In genomic region chr16:13969096-13969495, GRCm38 (mm10) we compare ENCODE assay signal across 28 mouse cellular contexts. TPM values are rescaled to one million over a fixed set of nuclear protein-coding genes. Genes with fewer than 3 reads are reported as not detected.
DNase-seq lines count a peak whose midpoint lies in the region; ATAC-seq and TF ChIP-seq lines count a peak whose summit lies in the region.
"Had no signal": no experiment of that assay in that cellular context is flagged by ENCODE, and none has a peak within 500 bp of the region (broad histone marks: within the 10 kb centered on the region; RNA-seq: fewer than 3 reads in every experiment).

No protein-coding gene starts in this region.

- peak; percentile 87 for ATAC-seq in Patski
- ATAC-seq: activated CD4-positive, CD25-positive, alpha-beta regulatory T cell, adult 4 months; forebrain, embryonic 13.5 days; forebrain, postnatal 0 days; hindbrain, postnatal 0 days had no signal

- POLR2A ChIA-PET in Patski (lab: Charles Lee) = no interaction called here

- H3K27me3 ChIP-seq in C2C12 (ENCODE audit: control insufficient read depth, insufficient read depth, insufficient read length) (no peaks in the 10 kb centered on the region), Patski (no peaks in the 10 kb centered on the region), myocyte (ENCODE audit: control insufficient read depth, insufficient read depth, insufficient read length) (no peaks in the 10 kb centered on the region)
- H3K27me3 ChIP-seq: embryonic facial prominence, embryonic 12.5 days; forebrain, embryonic 13.5 days; heart, embryonic 15.5 days; hindbrain, embryonic 13.5 days had no signal

- H3K4me2 ChIP-seq in myocyte (ENCODE audit: low read depth) = no peak overlapping the region
- H3K4me2 ChIP-seq: embryonic facial prominence, embryonic 12.5 days; forebrain, embryonic 13.5 days; heart, embryonic 11.5 days; heart, embryonic 15.5 days; hindbrain, embryonic 13.5 days had no signal

- in situ Hi-C loops in Patski (cut with MboI; ENCODE audit: low pct_unique_long_range_greater_than_20kb) = no loop called here

- H3K4me3 ChIP-seq in C2C12 (ENCODE audit: insufficient read depth, poor library complexity, severe bottlenecking) = no peak overlapping the region
- no peak overlapping the region for H3K4me3 ChIP-seq in myocyte
- H3K4me3 ChIP-seq: embryonic facial prominence, embryonic 12.5 days; forebrain, embryonic 13.5 days; gastrocnemius, adult 2 months; heart, embryonic 15.5 days; hindbrain, embryonic 13.5 days had no signal

- TF ChIP-seq CTCF in C2C12 (IDR thresholded peaks at IDR 0.05; ENCODE audit: control insufficient read depth, insufficient read depth, insufficient read length) (no peak), Patski (IDR thresholded peaks at IDR 0.05) (no peak)

- H3K36me3 ChIP-seq in C2C12 (ENCODE audit: control insufficient read depth, insufficient read depth) (no peaks in the 10 kb centered on the region), myocyte (ENCODE audit: control insufficient read depth, insufficient read depth) (no peaks in the 10 kb centered on the region)
- H3K36me3 ChIP-seq: embryonic facial prominence, embryonic 12.5 days; heart, embryonic 15.5 days; hindbrain, embryonic 13.5 days had no signal

- CTCF ChIA-PET in Patski (lab: Charles Lee) = no interaction called here

- H3ac ChIP-seq in C2C12 (ENCODE audit: control insufficient read depth, insufficient read length, low read depth) (no peak overlapping the region), myocyte (ENCODE audit: control insufficient read depth, insufficient read length) (no peak overlapping the region)

- DNase-seq in adrenal gland, adult 2 months = peak; percentile 32
- DNase-seq in adrenal gland, postnatal 10 days = no peak
- no peak for DNase-seq in Patski (ENCODE audit: low read depth, low spot score)
- DNase-seq in T-cell, adult 2 months (ENCODE audit: low spot score) = no peak
- DNase-seq in frontal cortex, postnatal 36 days (ENCODE audit: low spot score in 2 of 2) = no peak
- DNase-seq in testis, postnatal 14 days (ENCODE audit: low spot score) = no peak
- DNase-seq: adrenal gland, postnatal 14 days; B cell, adult 2 months; cerebellum, adult 11-12 months; cerebellum, adult 9-10 months; cerebellum, postnatal 25 days; forebrain, postnatal 0 days; gastrocnemius, adult 2 months; gastrocnemius, postnatal 25 days; heart, adult 18-20 months; heart, postnatal 14 days; kidney, adult 11 months had no signal

- H3K79me3 ChIP-seq in C2C12 (ENCODE audit: low read depth) = no peaks in the 10 kb centered on the region

- TF ChIP-seq POLR2A in myocyte (IDR thresholded peaks at IDR 0.05; ENCODE audit: insufficient read length, low read depth) = no peak

- no peaks in the 10 kb centered on the region for H3K79me2 ChIP-seq in C2C12 (ENCODE audit: control insufficient read depth, insufficient read depth)
- no peaks in the 10 kb centered on the region for H3K79me2 ChIP-seq in myocyte (ENCODE audit: control insufficient read depth, insufficient read depth)

TF ChIP-seq in C2C12, 6 proteins besides CTCF, POLR2A, EP300 and RAD21:
- TF ChIP-seq CEBPB (IDR thresholded peaks at IDR 0.05; ENCODE audit: low read depth) (peak; percentile 77), USF1 (IDR thresholded peaks at IDR 0.05; ENCODE audit: low read depth) (no peak), FOSL1 (IDR thresholded peaks at IDR 0.05; ENCODE audit: insufficient read depth, low read length, poor library complexity, severe bottlenecking) (no peak), MYOG (IDR thresholded peaks at IDR 0.05; ENCODE audit: control insufficient read depth, extremely low read depth, insufficient read length) (no peak), MYOD1 (IDR thresholded peaks at IDR 0.05; ENCODE audit: control insufficient read depth, insufficient read length, low read depth) (no peak), MAX (IDR thresholded peaks at IDR 0.05) (no peak)

TF ChIP-seq in myocyte, 11 proteins besides CTCF, POLR2A, EP300 and RAD21:
- TF ChIP-seq REST (IDR thresholded peaks at IDR 0.05; ENCODE audit: insufficient read depth, insufficient read length) = no peak
- TF ChIP-seq CEBPB (IDR thresholded peaks at IDR 0.05; ENCODE audit: insufficient read depth, poor library complexity, severe bottlenecking) = 0 out of 2 replicates have a peak, but pooled peaks have one; percentile 21
- no peak for TF ChIP-seq TCF12 (IDR thresholded peaks at IDR 0.05; ENCODE audit: insufficient read depth, poor library complexity, severe bottlenecking)

RNA-seq across cellular contexts. Expression of gene 2900011O08Rik, which starts 17.3 kb away (rescaled TPM):
- 1 to 10 TPM in 1 of 2 experiments, under 1 TPM in 1; 0.86 to 1.2 TPM for total RNA-seq in adrenal gland, adult 2 months (2021)
- 0.89 and 1.6 TPM in 2 replicates for polyA plus RNA-seq in adrenal gland, adult 2 months (2012; rRNA removed)
- 1 to 10 TPM; 1.7 to 4.2 TPM for total RNA-seq in adrenal gland, postnatal 10 days (2021)
- polyA plus RNA-seq in C2C12 (2012; fragmentation: generic; extraction: Trizol) (0.02 TPM), Patski (2021) (0.04 TPM), myocyte (2012; fragmentation: generic; extraction: Trizol) (0.02 TPM)
- total RNA-seq: gastrocnemius, adult 2 months; gastrocnemius, postnatal 25 days; heart, adult 18-20 months; heart, postnatal 14 days; hematopoietic stem cell, adult 5-6 weeks had no signal

RNA-seq across cellular contexts. Expression of gene Ifitm7, which starts 17.6 kb away (rescaled TPM):
- total RNA-seq in adrenal gland, adult 2 months (2021) = not detected
- not detected in 2 replicates for polyA plus RNA-seq in adrenal gland, adult 2 months (2012; rRNA removed)
- under 1 TPM in 1 of 2 experiments, not detected in 1; 0.30 TPM for total RNA-seq in adrenal gland, postnatal 10 days (2021)
- polyA plus RNA-seq in C2C12 (2012; fragmentation: generic; extraction: Trizol) = not detected
- polyA plus RNA-seq in Patski (2021) = 0.03 TPM
- not detected for polyA plus RNA-seq in myocyte (2012; fragmentation: generic; extraction: Trizol)
- total RNA-seq: gastrocnemius, adult 2 months; gastrocnemius, postnatal 25 days; heart, adult 18-20 months; heart, postnatal 14 days had no signal
- polyA plus RNA-seq: activated CD4-positive, CD25-positive, alpha-beta regulatory T cell, adult 4 months; heart, embryonic 11.5 days; heart, embryonic 15.5 days; intestine, embryonic 14.5 days had no signal
